ENCODE assay signal across 24 mouse cellular contexts in the genomic region with DNA sequence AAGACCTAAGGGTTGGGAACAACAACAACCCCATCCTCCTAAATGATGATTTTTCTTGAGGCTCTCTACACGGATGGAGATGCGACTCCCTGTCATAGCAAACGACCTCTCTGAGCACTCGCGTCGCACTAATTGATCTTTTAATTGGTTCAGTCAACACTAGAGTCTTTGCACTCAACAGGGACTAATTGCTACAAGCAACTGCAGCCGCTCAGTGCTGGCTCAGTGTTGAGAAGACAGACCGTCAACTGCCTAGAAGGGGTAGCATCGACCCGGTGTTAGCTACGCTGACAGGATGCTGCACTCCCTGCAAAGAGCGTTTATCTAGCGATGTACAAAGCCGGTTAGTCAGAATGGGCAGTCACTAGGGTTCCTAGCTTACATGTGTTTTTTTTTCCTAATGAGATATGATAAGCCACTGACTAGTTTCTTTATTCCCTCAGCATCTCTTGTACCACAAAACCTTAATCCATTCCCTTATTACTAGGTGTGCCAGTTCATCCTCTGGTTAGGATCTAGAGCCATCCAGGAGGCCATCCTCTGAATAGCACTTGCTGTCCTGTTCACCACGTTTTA.
DNase-seq lines count a peak whose midpoint lies in the region; ATAC-seq and TF ChIP-seq lines count a peak whose summit lies in the region.
"Had no signal": no experiment of that assay in that cellular context is flagged by ENCODE, and none has a peak within 500 bp of the region (broad histone marks: within the 10 kb centered on the region; RNA-seq: fewer than 3 reads in every experiment).

No protein-coding gene starts in this region.

- H3K27ac ChIP-seq in forebrain, embryonic 11.5 days (ENCODE audit: low read depth, low read length), result no peak overlapping the region
- H3K27ac ChIP-seq in forebrain, embryonic 16.5 days (ENCODE audit: low read length), result no peak overlapping the region
- H3K27ac ChIP-seq in midbrain, embryonic 13.5 days, result no peak overlapping the region
- H3K27ac ChIP-seq in midbrain, embryonic 16.5 days (ENCODE audit: low read length), result no peak overlapping the region
- H3K27ac ChIP-seq: embryonic facial prominence, embryonic 12.5 days; heart, embryonic 13.5 days; liver, embryonic 14.5 days; midbrain, embryonic 12.5 days; stomach, embryonic 15.5 days had no signal

- no peaks in the 10 kb centered on the region for H3K9me3 ChIP-seq in forebrain, embryonic 11.5 days (ENCODE audit: control insufficient read depth, low read length)
- no peaks in the 10 kb centered on the region for H3K9me3 ChIP-seq in forebrain, embryonic 16.5 days (ENCODE audit: control insufficient read depth, low read length)
- no peaks in the 10 kb centered on the region for H3K9me3 ChIP-seq in midbrain, embryonic 13.5 days
- no peaks in the 10 kb centered on the region for H3K9me3 ChIP-seq in midbrain, embryonic 16.5 days (replicated peaks; ENCODE audit: control insufficient read depth, low read length, poor library complexity, severe bottlenecking)
- H3K9me3 ChIP-seq: embryonic facial prominence, embryonic 12.5 days; midbrain, embryonic 12.5 days; stomach, embryonic 15.5 days had no signal

- H3K27me3 ChIP-seq in forebrain, embryonic 11.5 days (ENCODE audit: control insufficient read depth, insufficient read depth, low read length), result no peaks in the 10 kb centered on the region
- H3K27me3 ChIP-seq in forebrain, embryonic 16.5 days (replicated peaks; ENCODE audit: control insufficient read depth, insufficient read depth, low read length), result no peaks in the 10 kb centered on the region
- H3K27me3 ChIP-seq in midbrain, embryonic 13.5 days, result no peaks in the 10 kb centered on the region
- no peaks in the 10 kb centered on the region for H3K27me3 ChIP-seq in midbrain, embryonic 16.5 days (ENCODE audit: control insufficient read depth, insufficient read depth, low read depth, low read length)
- H3K27me3 ChIP-seq: embryonic facial prominence, embryonic 12.5 days; midbrain, embryonic 12.5 days; stomach, embryonic 15.5 days had no signal

- H3K36me3 ChIP-seq in forebrain, embryonic 11.5 days (ENCODE audit: control insufficient read depth, insufficient read depth, low read length), result no peaks in the 10 kb centered on the region
- H3K36me3 ChIP-seq in forebrain, embryonic 16.5 days (ENCODE audit: control insufficient read depth, insufficient read depth), result no peaks in the 10 kb centered on the region
- no peaks in the 10 kb centered on the region for H3K36me3 ChIP-seq in midbrain, embryonic 13.5 days
- H3K36me3 ChIP-seq in midbrain, embryonic 16.5 days (ENCODE audit: control insufficient read depth, insufficient read depth, low read length), result no peaks in the 10 kb centered on the region
- H3K36me3 ChIP-seq: embryonic facial prominence, embryonic 12.5 days; heart, embryonic 13.5 days; midbrain, embryonic 12.5 days; stomach, embryonic 15.5 days had no signal

- no peak for TF ChIP-seq POLR2A in brain, embryonic 14.5 days (IDR thresholded peaks at IDR 0.05; ENCODE audit: borderline replicate concordance, extremely low read depth, insufficient read depth, insufficient read length, poor library complexity, severe bottlenecking)

- no peak overlapping the region for H3K9ac ChIP-seq in forebrain, embryonic 11.5 days (ENCODE audit: low read length)
- H3K9ac ChIP-seq in forebrain, embryonic 16.5 days (replicated peaks; ENCODE audit: low read depth, low read length), result no peak overlapping the region
- no peak overlapping the region for H3K9ac ChIP-seq in midbrain, embryonic 13.5 days (replicated peaks)
- no peak overlapping the region for H3K9ac ChIP-seq in midbrain, embryonic 16.5 days (ENCODE audit: low read depth, low read length)
- H3K9ac ChIP-seq: embryonic facial prominence, embryonic 12.5 days; heart, embryonic 13.5 days; liver, embryonic 14.5 days; midbrain, embryonic 12.5 days; stomach, embryonic 15.5 days had no signal

- peak; percentile 46; the same call in 1 of the 2 replicates for ATAC-seq in forebrain, embryonic 11.5 days (replicated peaks; ENCODE audit: low FRiP score)
- no peak for ATAC-seq in forebrain, embryonic 16.5 days
- peak; percentile 53; the same call in 1 of the 2 replicates for ATAC-seq in midbrain, embryonic 13.5 days
- no peak for ATAC-seq in midbrain, embryonic 16.5 days
- ATAC-seq: intestine, embryonic 16.5 days had no signal

- no peaks in the 10 kb centered on the region for H3K4me1 ChIP-seq in forebrain, embryonic 11.5 days (replicated peaks; ENCODE audit: control insufficient read depth, insufficient read depth, low read length)
- H3K4me1 ChIP-seq in forebrain, embryonic 16.5 days (replicated peaks; ENCODE audit: control insufficient read depth, insufficient read depth, low read length), result peaks cover 5% of the 10 kb centered on the region; the same call in 1 of the 2 replicates
- H3K4me1 ChIP-seq in midbrain, embryonic 13.5 days (replicated peaks), result 0 out of 2 replicates have a peak, but pooled peaks cover 4% of the 10 kb centered on the region
- no peaks in the 10 kb centered on the region for H3K4me1 ChIP-seq in midbrain, embryonic 16.5 days (ENCODE audit: control insufficient read depth, insufficient read depth, low read length)
- H3K4me1 ChIP-seq: embryonic facial prominence, embryonic 12.5 days; midbrain, embryonic 12.5 days; stomach, embryonic 15.5 days had no signal

- no peak overlapping the region for H3K4me3 ChIP-seq in forebrain, embryonic 11.5 days (ENCODE audit: low read depth, low read length)
- no peak overlapping the region for H3K4me3 ChIP-seq in forebrain, embryonic 16.5 days (replicated peaks; ENCODE audit: low read length)
- H3K4me3 ChIP-seq in midbrain, embryonic 13.5 days (replicated peaks), result no peak overlapping the region
- H3K4me3 ChIP-seq in midbrain, embryonic 16.5 days (ENCODE audit: low read depth, low read length), result no peak overlapping the region
- H3K4me3 ChIP-seq: embryonic facial prominence, embryonic 12.5 days; heart, embryonic 13.5 days; midbrain, embryonic 12.5 days; stomach, embryonic 15.5 days had no signal

- H3K4me2 ChIP-seq in forebrain, embryonic 11.5 days (ENCODE audit: low read depth, low read length, severe bottlenecking), result no peak overlapping the region
- H3K4me2 ChIP-seq in forebrain, embryonic 16.5 days (ENCODE audit: low read length), result no peak overlapping the region
- H3K4me2 ChIP-seq in midbrain, embryonic 13.5 days (replicated peaks), result no peak overlapping the region
- H3K4me2 ChIP-seq in midbrain, embryonic 16.5 days (ENCODE audit: low read length), result no peak overlapping the region
- H3K4me2 ChIP-seq: embryonic facial prominence, embryonic 12.5 days; heart, embryonic 13.5 days; midbrain, embryonic 12.5 days; stomach, embryonic 15.5 days had no signal

- peak; percentile 60 for DNase-seq in forebrain, embryonic 11.5 days (ENCODE audit: low spot score)
- DNase-seq in brain, embryonic 14.5 days (ENCODE audit: low read depth), result peak; percentile 75
- peak; percentile 92 for DNase-seq in retina, postnatal 1 day
- no peak for DNase-seq in ovary, adult 18-20 months (ENCODE audit: low spot score)
- DNase-seq: adrenal gland, postnatal 25 days; cerebellum, adult 18-20 months; cerebellum, postnatal 14 days; gastrocnemius, postnatal 10 days; heart, postnatal 10 days; kidney, adult 8-10 months; kidney, postnatal 10 days; layer of hippocampus, adult 9-11 months; liver; lung, adult 2 months; lung, postnatal 10 days had no signal

- WGBS in forebrain, embryonic 11.5 days, result 50% methylated on average over 15 of the region's 15 CpGs
- WGBS in forebrain, embryonic 16.5 days, result 30% methylated on average over 15 of the region's 15 CpGs
- WGBS in midbrain, embryonic 13.5 days, result 60% methylated on average over 15 of the region's 15 CpGs
- 55% methylated on average over 15 of the region's 15 CpGs for WGBS in midbrain, embryonic 16.5 days

- no peak for TF ChIP-seq CTCF in brain, embryonic 14.5 days (IDR thresholded peaks at IDR 0.05; ENCODE audit: borderline replicate concordance, extremely low read depth, insufficient read depth, insufficient read length)

Comparison
In these comparisons a context has a peak if more than half of its experiments do, and no peak if none do; other contexts are left out.
1. ATAC-seq: peak in forebrain, embryonic 11.5 days (single experiment) and midbrain, embryonic 13.5 days (single experiment); none in forebrain, embryonic 16.5 days (single experiment) and midbrain, embryonic 16.5 days (single experiment).